Mouse (Mus musculus): ENCODE data around the gene Atf1. TPM values are rescaled to one million over a fixed set of nuclear protein-coding genes. Genes with fewer than 3 reads are reported as not detected.
"Not testable (repeated sequence)": the region's sequence is repeated elsewhere in the genome, so short reads cannot be mapped to it uniquely, and the experiment has no call there.

Gene Atf1
- total RNA-seq, 2 experiments from 2014 or later = 56.7 to 62.3 TPM

- no peak for ATAC-seq (replicated peaks; ENCODE audit: poor library complexity, severe bottlenecking)
Observed at GRCm38 (mm10) chr15:100256386-100256785, 28.8 kb downstream of the Atf1 start.

GRCm38 (mm10) chr15:100257305-100257704 lies 29.7 kb downstream of the Atf1 start:
- no peak for ATAC-seq (replicated peaks; ENCODE audit: poor library complexity, severe bottlenecking)

GRCm38 (mm10) chr15:100258646-100259425 lies 31.2 kb downstream of the Atf1 start:
- no peak for ATAC-seq (replicated peaks; ENCODE audit: poor library complexity, severe bottlenecking)

- peak; percentile 42; the same call in 1 of the 2 replicates for ATAC-seq (replicated peaks; ENCODE audit: poor library complexity, severe bottlenecking)
Observed at GRCm38 (mm10) chr15:100260351-100260750, 32.7 kb downstream of the Atf1 start.

- peak; percentile 40; the same call in 1 of the 2 replicates for ATAC-seq (replicated peaks; ENCODE audit: poor library complexity, severe bottlenecking)
Observed at GRCm38 (mm10) chr15:100263246-100263905, 35.8 kb downstream of the Atf1 start.

- ATAC-seq (replicated peaks; ENCODE audit: poor library complexity, severe bottlenecking) = no peak
Observed at GRCm38 (mm10) chr15:100265586-100266325, 38.1 kb downstream of the Atf1 start.

GRCm38 (mm10) chr15:100268916-100269315 lies 41.3 kb downstream of the Atf1 start:
- ATAC-seq (replicated peaks; ENCODE audit: poor library complexity, severe bottlenecking) = no peak

- ATAC-seq (replicated peaks; ENCODE audit: poor library complexity, severe bottlenecking) = no peak
Observed at GRCm38 (mm10) chr15:100269776-100270175, 42.2 kb downstream of the Atf1 start.

GRCm38 (mm10) chr15:100270609-100271008 lies 43.0 kb downstream of the Atf1 start:
- not testable (repeated sequence) for ATAC-seq (replicated peaks; ENCODE audit: poor library complexity, severe bottlenecking)

- no peak for ATAC-seq (replicated peaks; ENCODE audit: poor library complexity, severe bottlenecking)
Observed at GRCm38 (mm10) chr15:100271411-100271810, 43.8 kb downstream of the Atf1 start.

GRCm38 (mm10) chr15:100273791-100274308 lies 46.2 kb downstream of the Atf1 start:
- ATAC-seq (replicated peaks; ENCODE audit: poor library complexity, severe bottlenecking) = not testable (repeated sequence)

- ATAC-seq (replicated peaks; ENCODE audit: poor library complexity, severe bottlenecking) = no peak
Observed at GRCm38 (mm10) chr15:100274790-100275559, 47.4 kb downstream of the Atf1 start.

- ATAC-seq (replicated peaks; ENCODE audit: poor library complexity, severe bottlenecking) = no peak
Observed at GRCm38 (mm10) chr15:100276403-100276802, 48.8 kb downstream of the Atf1 start.

- no peak for ATAC-seq (replicated peaks; ENCODE audit: poor library complexity, severe bottlenecking)
Observed at GRCm38 (mm10) chr15:100277586-100277985, 50.0 kb downstream of the Atf1 start.

- ATAC-seq (replicated peaks; ENCODE audit: poor library complexity, severe bottlenecking) = no peak
Observed at GRCm38 (mm10) chr15:100280626-100281025, 53.0 kb downstream of the Atf1 start, which contains the start of gene Tmprss12. Gene Tmprss12 (plus strand): TSS chr15:100280837.

GRCm38 (mm10) chr15:100288980-100289379 lies 61.4 kb downstream of the Atf1 start:
- no peak for ATAC-seq (replicated peaks; ENCODE audit: poor library complexity, severe bottlenecking)

- ATAC-seq (replicated peaks; ENCODE audit: poor library complexity, severe bottlenecking) = no peak
Observed at GRCm38 (mm10) chr15:100290858-100291257, 63.2 kb downstream of the Atf1 start.

GRCm38 (mm10) chr15:100292326-100292725 lies 64.7 kb downstream of the Atf1 start:
- ATAC-seq (replicated peaks; ENCODE audit: poor library complexity, severe bottlenecking) = no peak

- no peak for ATAC-seq (replicated peaks; ENCODE audit: poor library complexity, severe bottlenecking)
Observed at GRCm38 (mm10) chr15:100297856-100298255, 70.2 kb downstream of the Atf1 start.

GRCm38 (mm10) chr15:100300499-100300898 lies 72.9 kb downstream of the Atf1 start:
- no peak for ATAC-seq (replicated peaks; ENCODE audit: poor library complexity, severe bottlenecking)

All from granulocyte monocyte progenitor cell, adult 5-6 weeks (primary cell).